Mouse (Mus musculus): Measurements from ENCODE around the gene Rufy1.
A peak's percentile ranks its signal among the peaks of the same experiment; 100 is the strongest.
"Not testable (repeated sequence)": the region's sequence is repeated elsewhere in the genome, so short reads cannot be mapped to it uniquely, and the experiment has no call there.

Rufy1 gene

DNA sequence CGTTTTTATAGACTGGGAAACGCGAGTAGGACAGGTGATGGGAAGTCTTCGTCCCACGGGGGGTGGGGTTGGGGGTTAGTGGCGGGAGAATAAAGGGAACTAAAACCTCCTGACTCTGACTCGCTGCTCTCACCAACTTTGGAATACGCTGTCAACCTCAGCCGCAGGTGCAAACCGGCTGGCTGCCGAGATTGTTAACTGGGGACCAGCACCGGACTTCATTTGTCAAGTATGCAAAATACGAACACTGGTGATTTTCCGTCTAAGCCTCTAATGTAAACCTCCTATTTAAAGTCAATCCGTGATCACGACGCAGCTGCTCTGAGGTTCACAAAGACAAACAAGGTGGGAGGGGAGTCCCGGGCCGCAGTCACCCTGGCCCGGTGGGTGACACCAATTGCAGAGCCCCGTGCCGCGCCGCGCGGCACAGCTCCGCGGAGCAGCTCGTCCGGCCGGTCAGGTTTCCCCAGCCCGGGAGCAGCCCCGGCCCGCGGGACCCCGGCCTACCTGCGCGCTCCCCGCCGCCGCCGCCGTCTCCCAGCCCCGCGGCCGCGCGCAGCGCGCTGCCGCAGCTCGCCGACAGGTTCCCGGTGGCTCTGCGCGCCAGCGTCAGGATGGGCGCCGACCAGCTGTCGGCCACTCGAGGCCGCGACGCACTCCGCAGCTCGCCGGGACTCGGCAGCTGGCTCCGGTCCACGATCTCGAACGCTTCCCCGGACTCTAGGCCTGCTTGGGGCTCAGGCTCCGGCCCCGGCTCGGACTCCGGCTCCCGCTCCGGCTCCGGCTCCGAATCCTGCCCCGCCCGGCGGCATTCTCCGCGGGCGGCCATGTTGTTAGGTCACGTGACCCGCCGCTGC, at the start of gene Rufy1:
Gene Rufy1 (minus strand): TSS at position 849 of the 857 bp plus-strand sequence.
- ATAC-seq (ENCODE audit: low TSS enrichment), result peak; percentile 83

DNA sequence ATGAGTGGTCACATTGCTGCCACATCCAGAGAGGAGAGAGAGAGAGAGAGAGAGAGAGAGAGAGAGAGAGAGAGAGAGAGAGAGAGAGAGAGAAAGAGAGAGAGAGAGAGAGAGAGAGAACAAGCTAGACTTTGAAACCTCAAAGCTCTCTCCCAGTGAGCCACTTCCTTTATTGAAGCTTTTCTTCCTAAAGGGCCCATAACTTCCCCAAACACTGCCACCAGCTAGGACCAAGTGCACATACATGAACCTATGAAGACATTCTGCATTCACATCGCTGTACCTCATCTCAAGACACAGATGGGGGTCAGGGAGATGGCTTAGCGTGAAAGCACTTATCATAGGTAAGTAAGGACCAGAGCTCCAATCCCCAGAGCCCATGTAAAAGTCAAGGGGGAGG, 47.1 kb upstream of the Rufy1 start:
- no peak for ATAC-seq (ENCODE audit: low TSS enrichment)

DNA sequence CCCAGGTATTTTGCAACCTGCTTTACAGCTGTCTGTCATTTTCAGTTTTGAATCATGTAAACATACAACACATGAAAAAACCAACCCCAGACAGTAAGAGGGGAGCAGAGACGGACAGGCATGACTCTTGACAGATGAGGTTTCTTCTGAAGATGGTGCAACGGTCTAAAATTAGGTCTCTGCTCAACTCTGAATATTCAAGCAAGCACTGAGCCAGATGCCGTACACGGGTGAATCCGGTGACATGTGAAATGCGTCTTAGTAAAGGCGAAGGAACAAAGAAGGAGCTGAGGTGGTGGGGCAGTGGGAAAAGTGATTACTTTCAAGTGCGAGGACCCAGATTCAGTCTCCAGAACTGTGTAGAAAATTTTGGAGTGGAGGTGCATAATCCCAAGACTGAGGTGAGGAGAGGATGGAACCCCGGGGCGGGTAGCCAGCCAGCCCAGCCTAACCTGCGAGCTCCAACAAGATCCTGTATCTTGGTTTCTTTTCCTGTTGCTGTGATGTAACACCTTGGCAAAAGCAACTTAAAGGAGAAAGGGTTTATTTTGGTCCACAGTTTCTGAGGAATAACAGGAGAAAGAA, 46.7 kb upstream of the Rufy1 start:
- peak; percentile 47; the same call in 1 of the 2 replicates for ATAC-seq (ENCODE audit: low TSS enrichment)

DNA sequence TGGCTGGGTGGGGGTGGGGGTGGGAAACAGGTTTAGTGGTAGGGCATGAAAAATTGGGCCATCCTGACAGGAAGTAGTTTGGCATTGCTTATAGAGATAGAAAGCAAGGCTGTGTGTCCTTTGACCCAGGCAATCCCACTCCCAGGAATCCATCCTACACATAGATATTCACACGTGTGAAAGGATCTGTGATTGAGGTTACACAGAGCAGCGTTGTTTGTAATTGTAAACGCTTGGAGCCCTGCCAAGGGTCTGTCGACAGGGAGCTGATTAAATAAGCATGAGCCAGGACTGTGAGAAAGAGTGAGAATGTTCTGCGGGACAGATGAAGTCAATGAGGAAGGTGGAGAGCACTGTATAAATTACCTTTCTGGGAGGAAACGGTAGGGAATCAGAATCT, 46.0 kb upstream of the Rufy1 start:
- peak; percentile 23; the same call in 1 of the 2 replicates for ATAC-seq (ENCODE audit: low TSS enrichment)

DNA sequence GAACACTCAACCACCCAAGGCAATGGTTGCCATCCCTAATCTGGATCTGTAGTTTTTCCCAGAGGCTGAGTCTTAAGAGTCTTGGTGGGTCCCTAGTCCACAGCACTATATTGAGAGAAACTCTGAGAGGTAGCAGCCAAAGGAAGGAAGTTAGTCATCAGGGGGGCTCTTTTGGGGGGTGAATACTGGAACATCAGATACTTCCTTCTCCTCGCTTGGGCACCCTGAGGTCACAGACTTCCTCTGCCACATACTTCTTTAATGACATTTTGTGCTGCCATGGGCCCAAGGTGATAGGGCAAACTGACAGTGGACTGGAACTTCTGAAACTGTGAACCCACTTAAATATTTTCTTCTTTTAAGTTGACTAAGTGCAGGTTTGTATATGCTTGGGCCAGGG, 43.0 kb upstream of the Rufy1 start:
- no peak for ATAC-seq (ENCODE audit: low TSS enrichment)

DNA sequence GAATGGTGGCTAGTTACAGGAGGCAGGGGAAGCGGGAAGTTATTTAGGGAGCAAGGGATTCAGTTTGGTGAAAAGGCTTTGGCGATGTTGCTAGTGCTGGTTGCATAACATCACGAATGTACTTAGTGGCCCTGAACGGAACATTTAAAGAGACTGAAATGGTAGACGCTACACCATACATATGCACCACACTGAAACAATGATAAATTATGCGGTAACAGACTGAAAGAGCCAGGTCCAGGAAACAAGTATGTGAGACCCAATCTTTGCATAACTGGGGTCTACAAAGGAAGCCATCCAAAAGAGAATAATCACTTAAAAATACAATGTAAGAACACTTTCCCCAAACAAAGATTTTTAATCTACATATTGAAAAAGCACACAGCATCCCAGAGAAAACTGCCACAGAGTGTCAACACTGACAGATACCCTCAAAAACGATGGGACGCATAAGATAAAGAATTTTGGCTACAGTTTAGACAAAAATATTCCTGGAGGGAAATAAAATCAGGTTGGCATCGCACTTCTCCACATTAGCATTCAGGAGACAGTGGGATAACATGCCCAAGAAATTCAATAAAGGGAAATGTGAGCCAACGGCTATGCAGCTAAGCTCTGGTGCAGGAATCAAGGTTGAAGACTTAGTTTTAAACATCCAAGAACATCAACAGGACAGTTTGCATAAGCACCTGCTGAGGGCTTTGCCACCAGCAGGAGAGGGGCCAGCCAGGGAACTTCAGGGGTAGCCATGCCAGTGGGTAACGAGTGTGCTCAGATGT, 41.4 kb upstream of the Rufy1 start:
- peak; percentile 76 for ATAC-seq (ENCODE audit: low TSS enrichment)

DNA sequence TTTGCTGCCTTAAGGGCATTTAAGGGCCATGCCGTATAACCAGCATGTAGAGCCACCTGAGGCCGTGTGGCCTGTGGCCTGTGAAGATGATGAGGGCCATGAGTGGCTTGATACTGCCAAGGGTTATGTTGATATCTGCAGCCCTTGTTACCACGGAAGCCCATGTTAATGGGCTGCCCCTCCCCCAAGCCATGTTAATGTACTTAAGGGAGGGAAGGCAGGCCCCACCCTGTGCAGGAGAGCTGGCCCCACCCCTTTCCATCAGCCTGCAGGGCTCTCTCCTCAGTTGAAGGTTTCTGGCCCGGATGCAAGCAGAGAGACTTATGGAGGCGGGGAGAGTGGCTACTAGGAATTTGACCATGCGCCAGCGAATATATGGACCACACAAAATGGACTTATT, 30.6 kb upstream of the Rufy1 start:
- ATAC-seq (ENCODE audit: low TSS enrichment), result no peak

DNA sequence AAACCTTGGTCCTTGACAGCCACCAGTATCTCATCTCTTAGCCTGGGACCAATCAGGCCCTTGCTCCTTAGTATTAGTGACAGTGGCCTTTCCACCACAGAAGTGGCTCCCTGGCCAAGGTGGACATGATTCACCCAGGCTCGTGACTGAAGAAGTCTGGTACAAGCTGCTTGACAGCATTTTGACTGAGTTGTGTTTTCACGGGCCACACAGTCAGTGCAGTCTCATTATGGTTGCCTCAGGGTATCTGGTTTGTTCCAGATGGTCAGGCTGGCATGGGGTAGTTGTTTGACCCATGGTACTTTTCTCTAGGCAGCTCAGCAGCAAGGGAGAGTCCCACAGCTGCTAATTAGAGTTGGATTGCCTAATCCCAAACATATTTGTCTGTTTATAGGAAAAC, 28.3 kb upstream of the Rufy1 start:
- ATAC-seq (ENCODE audit: low TSS enrichment), result no peak

DNA sequence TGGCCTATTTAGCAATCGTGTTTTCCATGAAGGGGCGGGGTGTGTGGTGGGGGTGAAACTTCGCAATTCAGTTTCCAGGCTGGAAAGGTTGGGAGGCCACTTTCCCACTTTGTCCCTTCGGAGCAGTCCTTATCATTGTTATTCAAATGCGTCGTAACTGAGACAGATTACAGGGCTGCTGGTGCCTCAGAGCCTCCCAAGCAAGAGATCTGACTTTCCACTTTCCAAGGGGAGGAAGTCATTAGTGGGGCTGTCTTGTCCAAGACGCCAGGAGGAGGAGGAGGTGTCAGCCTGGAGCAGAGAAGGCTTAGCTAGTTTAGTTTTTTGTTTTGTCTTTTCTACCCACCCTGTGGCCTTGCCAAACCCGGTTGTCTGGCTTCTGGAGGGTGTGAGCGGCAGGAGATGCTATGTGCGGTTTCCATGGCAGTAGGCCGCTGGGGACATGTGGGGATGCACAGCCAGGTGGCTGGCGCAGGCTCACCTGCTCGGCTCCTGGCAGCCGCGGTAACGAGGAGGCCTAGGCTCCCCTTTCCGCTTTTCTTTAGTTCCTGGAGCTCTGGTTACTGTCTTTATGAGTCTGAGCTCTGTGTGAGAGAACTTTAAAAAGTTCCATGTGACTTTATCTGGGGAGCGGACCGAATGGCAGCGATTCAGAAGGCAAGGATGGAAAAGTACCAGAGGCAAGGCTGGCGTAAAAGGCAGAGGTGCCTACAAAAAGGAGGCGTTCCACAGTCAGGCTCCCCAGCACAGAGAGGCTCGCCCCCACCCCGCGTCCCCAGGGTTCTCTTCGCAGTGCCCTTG, 26.4 kb upstream of the Rufy1 start:
- peak; percentile 85 for ATAC-seq (ENCODE audit: low TSS enrichment)

DNA sequence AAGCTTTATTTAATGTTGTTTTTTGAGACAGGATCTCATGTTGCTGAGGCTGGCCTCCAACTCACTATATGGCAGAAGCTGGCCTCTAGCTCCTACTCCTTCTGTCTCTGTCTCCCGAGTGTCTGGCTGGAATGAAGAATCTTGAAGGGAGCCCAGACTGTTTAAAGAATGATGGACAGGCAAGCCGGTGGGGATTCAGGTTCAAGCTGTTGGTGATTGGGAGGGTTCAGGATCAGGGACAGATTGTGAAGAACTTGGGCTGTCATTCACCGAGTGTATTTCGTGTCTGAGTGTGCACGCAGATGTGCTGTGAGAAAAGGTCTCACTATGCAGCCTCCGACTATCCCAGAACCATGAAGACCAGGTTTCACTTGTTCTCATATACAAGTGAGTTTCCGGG, 25.5 kb upstream of the Rufy1 start:
- no peak for ATAC-seq (ENCODE audit: low TSS enrichment)

DNA sequence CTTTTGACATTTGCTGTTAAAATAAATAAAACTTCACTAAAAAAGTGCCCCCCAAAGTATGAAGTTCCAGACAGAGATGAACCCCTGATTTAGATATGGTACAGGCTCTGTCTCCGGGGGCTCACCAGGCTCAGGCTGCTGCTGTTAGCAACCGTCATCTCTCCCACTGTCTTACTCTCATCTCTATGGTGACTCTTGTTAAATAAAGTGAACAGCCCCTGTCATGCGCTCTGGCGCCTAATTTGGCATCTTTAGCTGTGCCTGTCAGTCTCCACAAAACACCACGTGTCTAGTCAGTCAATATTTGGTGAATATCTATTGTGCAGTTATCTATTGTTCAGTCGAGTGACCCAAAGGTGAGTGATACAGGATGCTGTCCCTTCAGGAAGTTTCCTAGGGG, 24.0 kb upstream of the Rufy1 start:
- no peak for ATAC-seq (ENCODE audit: low TSS enrichment)

DNA sequence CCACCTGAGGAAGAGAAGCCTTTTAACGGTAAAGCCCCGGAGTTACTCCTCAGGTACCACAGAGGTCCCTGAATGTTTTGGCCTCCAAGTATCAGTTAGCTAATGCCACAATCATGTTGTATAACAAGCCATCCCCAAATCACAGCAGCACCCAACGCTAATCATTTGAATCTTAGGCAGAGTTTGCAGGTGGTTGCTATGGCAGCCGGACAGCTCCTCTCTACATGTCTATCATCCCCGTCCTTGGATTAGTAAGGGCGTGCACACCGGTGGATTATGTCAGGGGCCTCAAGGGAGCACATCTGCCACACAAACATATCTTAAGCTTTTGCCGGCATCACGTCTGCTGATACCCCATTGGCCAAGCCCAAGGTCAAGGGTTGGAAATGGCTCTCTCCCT, 19.3 kb upstream of the Rufy1 start:
- no peak for ATAC-seq (ENCODE audit: low TSS enrichment)

DNA sequence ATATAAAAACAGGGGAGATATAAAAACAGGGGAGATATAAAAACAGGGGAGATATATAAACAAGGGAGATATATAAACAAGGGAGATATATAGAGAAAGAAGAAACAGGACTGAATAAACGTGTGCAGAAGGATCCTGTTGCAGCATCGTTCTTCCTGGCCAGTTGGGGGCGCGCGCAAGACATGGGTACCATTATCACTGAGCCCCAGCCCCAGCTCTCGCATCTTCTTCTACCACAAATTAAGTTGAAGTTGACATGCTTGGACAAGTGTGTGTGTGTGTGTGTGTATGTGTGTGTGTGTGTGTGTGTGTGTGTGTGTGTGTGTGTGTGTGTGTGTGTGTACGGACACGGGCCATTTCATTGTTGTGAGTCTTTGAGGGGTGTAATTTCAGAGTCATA, 17.2 kb upstream of the Rufy1 start:
- ATAC-seq (ENCODE audit: low TSS enrichment), result not testable (repeated sequence)

DNA sequence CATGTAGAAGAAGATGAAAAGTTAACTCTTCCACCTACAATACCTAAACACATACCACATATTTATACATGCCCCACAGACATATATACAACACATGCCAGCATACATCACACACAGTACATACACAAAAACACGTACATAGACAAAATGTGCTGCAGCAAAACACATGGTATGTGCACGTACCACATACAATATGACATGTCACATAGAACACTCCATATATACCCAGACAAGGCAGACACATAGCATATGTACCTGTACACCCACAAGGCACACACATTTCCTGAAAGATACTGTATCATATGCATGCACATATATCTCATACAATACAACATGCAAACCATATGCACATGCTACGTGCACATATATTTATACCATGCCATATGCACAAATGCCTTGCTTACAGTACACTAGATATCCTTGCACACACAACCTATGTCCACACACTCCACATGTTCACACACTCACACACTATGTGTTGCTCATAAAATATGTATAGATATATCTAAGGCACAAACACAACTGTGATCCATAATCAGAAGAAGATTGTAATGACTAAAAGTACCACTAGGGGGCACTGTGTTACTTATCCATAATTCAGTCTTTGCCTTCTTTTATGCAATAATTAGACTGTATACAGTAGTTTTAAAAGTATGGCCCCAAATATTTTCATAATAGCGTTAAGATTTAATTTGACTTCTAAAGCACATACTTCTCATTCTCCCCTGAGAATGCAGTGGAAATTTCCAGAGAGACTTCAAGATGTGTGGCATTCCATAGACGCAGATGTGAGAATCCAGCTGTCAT, 12.5 kb upstream of the Rufy1 start:
- no peak for ATAC-seq (ENCODE audit: low TSS enrichment)

DNA sequence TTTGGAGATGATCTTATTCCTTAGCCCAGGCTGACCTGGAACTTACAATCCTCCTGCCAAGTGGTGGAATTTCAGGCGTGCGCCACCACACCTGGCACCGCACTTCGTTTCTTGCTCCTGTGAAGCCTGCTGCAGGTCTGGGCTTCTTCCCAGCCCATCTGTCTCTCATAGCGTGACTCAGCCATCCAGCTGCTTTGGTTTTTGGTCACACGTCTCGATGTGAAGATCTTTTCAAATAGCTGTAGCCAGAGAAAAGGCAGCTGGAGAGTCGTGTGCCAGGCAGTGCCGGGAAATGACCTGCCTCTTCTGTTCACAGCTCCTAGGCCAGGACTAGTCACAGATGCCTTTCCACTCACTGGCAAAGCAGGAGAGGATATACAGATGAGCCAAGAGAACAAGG, 10.7 kb upstream of the Rufy1 start:
- peak; percentile 72 for ATAC-seq (ENCODE audit: low TSS enrichment)

DNA sequence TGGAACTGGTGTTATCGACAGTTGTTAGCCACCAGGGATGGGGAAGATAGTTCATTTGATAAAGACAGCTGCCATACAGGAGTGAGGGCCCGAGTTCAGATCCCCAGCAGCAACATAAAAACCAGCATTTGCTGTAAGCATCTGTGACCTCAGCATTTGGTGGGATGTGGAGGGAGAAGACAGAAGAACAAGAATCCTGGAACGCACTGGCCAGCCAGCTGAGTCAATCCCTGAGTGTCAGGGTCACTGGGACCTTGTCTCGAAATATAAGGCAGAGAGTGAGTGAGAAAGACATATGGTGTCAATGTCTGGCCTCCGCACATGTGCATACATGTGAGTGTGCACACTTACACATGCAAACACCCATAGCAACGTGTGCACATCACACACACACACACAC, 9.8 kb upstream of the Rufy1 start:
- ATAC-seq (ENCODE audit: low TSS enrichment), result no peak

DNA sequence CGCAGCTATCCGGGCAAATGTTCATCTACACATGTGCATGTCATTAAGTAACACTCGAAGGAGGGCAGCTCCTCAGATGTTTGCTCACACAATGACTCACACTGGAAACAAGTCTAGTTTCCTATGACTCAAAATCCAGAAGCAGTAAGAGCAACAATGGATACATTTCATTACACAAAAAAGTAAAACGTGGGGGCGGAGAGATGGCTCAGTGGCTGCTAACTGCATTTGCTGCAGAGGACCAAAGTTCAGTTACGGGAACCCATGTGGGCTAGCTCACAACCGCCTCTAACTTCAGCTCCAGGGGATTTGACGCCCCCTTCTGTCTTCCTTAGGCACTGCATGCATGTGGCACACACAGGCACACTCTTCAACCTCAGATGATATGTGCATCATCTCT, 8.9 kb upstream of the Rufy1 start:
- ATAC-seq (ENCODE audit: low TSS enrichment), result peak; percentile 44

DNA sequence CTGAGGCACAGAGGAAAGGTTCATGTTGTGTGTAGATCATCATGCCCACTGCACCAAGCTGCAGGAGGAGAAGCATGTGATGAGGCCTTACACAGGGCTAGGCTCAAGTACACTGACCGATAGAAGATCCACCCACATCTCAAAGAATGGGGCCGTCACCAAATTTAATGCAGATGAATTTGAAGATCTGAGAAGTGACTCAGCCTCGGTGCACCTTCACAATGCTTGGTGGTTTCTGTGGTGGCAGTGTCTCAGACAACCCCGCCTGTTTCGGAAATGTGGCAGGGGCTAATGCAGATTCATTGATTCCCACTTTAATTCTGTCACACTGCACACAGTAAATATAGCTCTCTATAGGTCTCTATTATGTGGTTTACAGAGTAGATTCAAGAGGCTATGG, 2.0 kb upstream of the Rufy1 start:
- ATAC-seq (ENCODE audit: low TSS enrichment), result no peak

DNA sequence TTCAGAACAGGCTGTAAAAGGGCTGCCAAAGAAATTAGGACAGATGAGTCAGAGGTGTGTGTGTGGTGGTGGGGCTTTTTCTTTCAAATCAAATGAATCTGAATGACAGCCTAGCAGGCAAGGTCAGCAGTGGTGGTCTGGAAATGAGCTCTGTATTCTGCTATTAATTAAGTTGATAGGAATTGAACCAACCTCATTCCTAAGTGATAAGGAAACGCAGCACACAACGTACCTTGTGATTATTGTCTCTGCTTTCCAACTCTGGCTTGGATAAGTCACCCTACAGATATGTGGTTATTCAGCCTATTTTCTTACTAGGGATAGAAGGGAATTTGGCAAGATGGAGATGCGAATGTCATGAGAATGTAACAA, 1.1 kb upstream of the Rufy1 start:
- ATAC-seq (ENCODE audit: low TSS enrichment), result no peak

DNA sequence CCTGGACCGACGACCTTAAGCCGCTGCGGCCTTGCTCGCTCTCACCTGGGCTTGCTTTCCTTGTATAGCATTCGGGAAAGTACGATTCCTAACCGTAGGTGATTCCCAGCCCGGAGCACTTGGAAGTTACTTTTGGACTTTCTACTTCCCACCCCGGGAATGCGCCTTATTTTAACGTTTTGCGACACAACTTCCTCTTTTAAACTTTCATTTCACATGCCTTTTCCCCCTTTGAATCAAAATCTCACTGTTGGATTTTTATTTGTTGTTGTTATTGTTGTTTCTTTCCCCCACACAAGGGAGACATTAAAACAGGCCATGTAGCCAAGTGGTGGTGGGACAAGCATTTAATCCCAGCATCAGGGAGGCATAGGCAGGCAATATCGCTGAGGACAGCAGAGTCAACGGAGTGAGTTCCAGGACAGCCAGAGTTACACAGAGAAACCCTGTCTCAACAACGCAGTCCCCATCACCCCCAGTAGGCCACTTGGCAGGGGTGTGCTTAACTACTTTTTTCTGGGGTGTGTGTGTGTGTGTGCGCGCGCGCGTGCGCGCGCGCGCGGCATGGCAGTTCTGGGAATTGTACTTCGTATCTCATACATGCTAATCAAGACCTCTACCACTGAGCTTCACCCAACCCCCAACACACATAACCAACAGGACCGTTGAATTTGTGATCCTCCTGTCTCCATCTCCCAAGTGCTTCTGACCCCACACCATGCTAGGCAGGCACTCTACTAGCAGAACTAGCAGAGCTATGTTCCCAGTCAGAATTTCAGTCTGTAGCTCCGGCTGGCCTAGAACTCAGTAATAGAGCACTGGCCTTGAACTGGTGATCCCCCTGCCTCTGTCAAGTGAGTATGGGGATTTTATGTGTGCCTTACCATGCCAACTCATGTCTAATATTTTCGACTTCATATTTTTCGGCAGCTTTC, 476 bp upstream of the Rufy1 start:
- 0 out of 2 replicates have a peak, but pooled peaks have one; percentile 21 for ATAC-seq (ENCODE audit: low TSS enrichment)
